Mouse (Mus musculus) erythroblast, embryonic 14.5 days (primary cell): ENCODE results near the gene Rgs6.

Experiments
- GATA1 ChIP-seq: IDR thresholded peaks from 2 replicates; pipeline ENCODE4 v1.6.1; 2012; ENCODE audit warnings: low read length, inconsistent platforms, mixed read lengths
- TAL1 ChIP-seq: IDR thresholded peaks from 3 replicates; pipeline ENCODE4 v1.6.1; 2012; ENCODE audit warnings: low read length, inconsistent platforms, mixed read lengths

DNA sequence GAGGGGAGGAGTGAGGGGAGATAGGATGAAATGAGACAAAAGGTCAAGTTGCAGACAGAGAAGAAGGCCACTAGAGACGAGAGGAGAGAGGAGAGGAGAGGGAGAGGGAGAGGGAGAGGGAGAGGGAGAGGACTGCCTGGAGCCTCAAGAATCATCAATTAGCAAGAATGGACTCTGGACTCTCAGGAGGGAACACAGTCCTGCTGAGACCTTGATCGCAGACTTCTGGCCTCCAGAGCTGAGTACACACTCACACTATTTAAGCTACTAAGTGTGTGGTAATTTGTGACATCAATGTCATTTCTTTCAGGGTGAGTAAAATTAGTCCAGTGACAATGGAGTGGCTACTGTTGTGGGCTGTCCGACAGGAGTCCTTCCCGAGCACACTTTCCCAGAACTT is 495.3 kb downstream of the Rgs6 start:
- TF ChIP-seq GATA1 (no peak), TAL1 (no peak)
